Mouse (Mus musculus): ENCODE data around the gene Poll.

DNA sequence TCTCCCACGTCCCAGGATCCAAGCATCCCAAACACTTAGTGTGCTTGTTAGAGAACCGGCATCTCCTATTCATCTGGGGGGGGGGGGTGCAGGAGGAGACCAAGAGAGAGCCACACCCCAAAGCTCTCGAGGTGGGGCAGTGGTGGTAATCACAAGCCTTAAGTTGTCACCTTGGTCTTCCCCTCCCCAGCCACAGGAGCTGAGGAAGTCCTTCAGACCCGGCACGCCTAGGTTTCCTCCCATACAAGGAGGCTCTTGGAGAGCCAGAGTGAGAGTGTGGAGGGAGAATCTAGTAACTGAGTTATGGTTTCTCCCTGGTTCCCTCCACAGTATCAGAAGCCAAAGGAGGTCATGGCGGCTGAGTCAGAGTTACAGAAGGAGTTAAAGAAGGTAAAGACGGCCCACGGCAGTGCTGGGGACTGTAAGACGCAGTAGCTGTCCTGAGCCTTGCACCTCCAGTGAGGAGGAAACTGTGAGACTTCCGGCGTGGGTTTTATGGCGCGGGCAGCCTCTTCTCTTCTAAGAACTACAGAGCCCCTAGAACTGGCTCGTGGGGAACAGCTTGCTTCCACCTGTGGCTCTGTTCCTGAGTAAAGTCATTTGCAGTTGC lies 16.9 kb upstream of the Poll start:
- TF ChIP-seq CTCF (IDR thresholded peaks at IDR 0.05) (no peak), POLR2A (IDR thresholded peaks at IDR 0.05; ENCODE audit: insufficient read depth, low read depth, low read length) (no peak), EP300 (IDR thresholded peaks at IDR 0.05; ENCODE audit: insufficient read depth, low read depth, low read length) (no peak)

Measured in heart, adult 2 months (tissue).